Mouse (Mus musculus) ovary, adult 18-20 months (tissue): Measurements from ENCODE around the gene Nlgn1.

Source experiments
- DNase-seq: peaks from one replicate; pipeline ENCODE4 v3.0.0; 2022; ENCODE audit warnings: low spot score, mixed read lengths

Gene Nlgn1

DNA sequence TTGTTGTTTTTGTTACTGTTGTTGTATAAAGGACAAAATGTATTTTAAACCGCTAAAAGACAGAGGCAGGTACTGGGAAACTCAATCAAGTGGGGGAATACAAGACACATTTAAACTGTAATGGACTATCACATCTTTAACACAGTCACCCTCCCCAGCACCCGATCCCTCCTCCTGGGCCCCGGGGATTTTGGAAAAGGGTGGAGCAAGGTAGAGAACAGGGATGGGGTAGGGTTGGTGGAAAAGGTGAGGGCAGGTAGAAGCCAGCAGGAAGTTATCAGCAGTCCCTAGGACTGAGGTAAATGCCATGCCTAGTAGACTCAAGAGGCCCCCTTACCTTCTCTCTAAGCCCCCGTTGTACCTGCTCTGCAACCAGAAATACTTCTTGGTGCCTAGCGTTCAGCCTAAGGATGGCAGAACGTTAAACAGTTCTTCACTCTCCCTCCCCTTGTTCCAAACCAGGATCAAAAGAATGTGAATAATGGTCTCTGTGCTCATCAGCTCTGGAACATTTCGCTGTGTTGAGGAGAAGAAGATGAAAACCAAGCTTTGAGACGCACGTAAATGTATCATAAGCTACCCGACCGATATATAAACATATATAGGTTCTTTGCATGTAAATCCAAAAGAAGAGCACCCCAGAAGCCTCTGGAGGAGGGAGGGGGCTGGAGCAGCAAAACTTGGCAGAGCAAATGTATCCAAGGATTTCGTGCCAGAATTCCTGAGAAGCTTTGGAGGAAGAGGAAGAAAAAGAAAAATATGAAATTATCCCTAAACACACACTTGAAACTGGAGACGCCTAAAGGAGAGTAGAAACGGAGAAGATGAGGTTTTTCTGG is at the start of gene Nlgn1:
Nlgn1 (minus strand) TSS at position 61 of the 839 bp plus-strand sequence.
- no peak for DNase-seq

DNA sequence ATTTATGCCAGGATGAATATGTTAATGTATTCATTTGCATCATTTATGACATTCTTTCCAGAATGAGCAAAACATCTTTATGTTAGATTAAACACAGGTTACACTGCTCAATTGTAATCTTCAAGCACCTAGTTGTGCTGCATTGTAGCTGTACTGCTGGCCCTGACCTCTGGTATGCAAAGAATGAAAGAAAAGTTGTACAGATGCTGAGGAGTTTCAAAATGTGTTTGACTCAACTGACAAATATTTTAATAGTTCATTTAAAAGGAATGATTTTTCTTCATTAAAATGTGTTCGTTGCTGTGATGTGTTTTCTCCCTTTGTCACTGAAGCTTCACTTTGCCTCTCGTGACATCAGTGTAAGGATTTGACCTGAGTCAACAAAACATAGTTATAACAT is 46.0 kb upstream of the Nlgn1 start:
- DNase-seq: no peak

DNA sequence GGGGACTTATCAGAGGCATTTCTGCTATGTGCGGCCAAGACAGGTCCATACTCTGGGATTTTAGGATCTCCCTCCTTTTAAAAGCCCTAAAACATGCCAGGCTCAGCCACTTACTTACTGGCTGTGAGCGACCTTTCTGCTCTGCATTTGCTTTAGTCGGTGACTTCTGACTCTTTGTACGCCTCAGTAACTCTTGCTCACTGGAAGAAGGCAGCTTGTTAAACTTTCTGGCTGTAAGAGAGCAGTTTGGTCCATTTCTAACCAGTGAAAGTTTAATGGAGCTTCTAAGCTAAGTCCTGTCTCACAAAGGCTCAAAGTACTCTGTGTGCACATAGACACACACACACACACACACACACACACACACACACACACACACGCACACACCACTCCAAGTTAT is 22.8 kb upstream of the Nlgn1 start:
- no peak for DNase-seq

DNA sequence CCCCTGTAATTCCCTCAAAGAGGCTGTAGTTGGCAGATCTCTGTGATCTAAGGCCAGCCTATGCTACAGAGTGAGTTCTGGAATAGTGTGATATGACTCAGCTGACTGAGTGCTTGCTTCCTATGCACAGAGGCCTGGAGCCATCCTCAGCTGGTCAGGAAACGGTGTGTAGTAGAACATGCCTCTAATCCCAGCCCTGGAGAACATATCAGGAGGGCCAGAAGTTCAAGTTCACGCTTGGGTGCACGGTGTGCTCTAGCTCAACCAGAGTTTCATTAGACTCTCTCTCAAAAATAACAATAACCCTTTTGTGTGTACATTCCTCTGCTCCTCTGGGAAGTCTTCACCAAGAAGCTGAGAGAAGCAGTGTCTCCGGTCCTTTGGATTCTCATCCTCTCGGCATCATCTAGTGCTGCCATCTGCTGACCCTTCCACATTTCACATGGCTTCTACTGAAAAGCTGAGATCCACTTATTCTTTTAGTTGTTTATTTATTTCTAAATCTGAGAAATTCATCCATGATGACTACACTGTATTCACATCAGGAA is 22.3 kb upstream of the Nlgn1 start:
- no peak for DNase-seq

DNA sequence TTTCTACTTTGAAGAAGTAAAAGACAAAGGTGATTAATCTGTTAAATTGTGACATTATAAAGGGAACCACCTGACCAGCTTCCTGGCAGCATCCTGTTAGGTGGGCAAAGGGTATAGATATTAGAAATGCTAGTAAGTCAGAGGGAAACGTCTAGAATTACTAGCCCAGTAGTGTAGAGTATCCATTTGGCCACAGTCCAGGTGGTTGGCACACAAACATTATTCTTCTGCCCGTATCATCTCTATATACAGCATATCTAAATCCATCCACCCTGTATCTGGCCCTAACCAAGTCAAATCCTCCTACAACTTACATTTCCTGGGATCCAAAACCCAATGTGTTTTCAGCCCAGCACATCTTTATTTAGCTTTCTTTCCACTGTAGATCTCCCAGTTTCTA is 5.2 kb upstream of the Nlgn1 start:
- DNase-seq: no peak

DNA sequence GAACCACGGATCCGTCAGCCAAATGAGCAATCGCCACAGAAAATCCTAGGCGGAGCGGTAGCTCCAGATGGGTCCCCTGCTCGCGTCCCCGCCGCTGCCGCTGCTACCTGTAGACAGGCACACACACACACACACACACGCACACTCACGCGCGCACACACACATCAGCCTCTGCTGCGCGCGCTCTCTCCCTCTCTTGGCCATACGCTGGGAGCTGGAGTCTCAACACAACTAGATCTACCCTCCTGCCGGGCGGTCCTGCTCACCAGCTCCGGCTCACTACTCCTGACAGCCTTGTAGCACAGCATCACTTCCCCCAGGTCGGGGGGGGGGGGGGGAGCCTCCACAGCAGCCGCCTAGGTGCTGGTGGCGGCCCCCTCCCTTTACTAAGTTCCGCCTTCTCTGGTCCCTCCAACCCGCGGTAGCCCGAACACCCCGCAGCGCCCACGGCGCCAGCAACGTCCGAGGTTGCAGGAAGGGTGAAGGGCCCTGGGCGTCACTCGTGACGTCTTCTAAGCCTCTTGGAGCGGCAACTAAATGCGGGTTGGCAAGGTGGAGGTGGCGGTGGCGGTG is 1.1 kb upstream of the Nlgn1 start:
- DNase-seq: no peak

DNA sequence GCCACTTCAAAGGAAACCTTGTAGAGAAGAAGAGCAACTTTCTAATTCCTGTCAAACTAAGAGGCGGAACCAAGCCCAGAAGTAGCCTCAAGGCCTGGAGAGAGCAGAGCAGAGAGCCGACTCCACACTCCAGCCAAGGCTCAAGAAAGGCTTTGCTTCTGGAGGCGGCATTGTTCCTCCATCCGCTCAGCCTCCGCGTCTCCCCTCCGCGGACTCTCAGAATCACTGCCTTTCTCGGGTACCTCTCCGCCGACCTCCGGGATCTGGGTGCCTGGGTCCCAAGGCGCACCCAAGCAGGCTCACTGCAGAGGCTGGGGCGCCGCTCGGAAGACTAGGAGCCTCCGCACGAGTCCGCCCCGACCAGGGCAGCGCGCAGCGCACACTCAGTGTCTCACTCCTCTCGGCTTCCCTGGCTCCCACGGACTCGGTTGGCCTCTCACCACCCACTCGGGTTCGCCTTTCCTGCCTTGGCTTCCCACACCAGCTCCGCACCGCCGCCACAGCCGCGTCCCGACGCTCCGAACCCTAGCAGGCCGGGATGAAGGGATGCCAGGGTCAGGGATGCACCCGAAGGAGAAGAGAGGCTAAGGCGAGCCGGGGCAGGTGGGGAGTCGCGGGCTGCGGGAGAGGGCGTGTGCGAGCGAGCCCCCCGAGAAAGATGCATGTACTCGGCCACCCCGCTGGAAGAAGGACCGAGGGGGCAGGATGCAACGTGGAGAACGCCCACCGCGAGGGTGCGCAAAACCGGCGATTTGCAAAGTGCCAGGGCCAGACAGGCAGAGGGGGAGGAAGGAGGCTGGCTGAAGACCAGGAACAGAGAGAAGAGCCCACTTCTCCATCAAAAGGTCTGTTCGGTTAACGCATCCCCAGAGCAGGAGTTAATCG is 841 bp downstream of the Nlgn1 start:
- no peak for DNase-seq

DNA sequence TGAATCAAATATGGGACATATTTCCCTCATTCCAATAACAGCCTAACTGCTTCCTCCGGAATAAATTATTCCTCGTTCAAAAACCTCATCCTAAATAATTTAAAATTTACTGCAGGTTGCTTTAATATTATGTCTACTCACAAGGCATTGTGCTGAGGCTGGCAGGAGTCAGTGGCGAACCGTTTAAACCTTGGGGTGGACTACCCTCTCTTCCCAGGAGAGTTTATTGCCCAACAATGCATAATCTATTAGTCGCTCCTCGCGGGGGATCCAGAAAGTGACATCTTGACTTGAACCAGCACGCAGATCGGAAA is 1.4 kb downstream of the Nlgn1 start:
- no peak for DNase-seq

DNA sequence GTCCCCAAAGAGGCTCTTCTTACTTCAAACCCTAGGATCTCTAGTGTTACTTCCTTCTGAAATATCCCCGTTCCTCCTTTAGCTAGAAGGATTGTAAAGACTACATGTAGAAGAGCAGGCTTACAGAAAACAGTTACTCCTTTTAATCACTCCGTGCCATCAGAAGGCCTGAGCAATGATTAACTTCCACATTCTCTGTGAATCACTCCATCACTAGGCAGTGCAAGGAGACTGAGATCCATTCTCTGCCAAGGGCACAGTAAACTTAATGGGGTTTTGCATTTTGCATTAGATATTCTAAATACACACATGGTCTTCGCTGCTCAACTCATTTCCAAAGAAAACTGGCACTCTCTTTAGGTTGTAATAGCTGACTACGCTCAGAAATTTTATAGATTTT is 2.2 kb downstream of the Nlgn1 start:
- no peak for DNase-seq

DNA sequence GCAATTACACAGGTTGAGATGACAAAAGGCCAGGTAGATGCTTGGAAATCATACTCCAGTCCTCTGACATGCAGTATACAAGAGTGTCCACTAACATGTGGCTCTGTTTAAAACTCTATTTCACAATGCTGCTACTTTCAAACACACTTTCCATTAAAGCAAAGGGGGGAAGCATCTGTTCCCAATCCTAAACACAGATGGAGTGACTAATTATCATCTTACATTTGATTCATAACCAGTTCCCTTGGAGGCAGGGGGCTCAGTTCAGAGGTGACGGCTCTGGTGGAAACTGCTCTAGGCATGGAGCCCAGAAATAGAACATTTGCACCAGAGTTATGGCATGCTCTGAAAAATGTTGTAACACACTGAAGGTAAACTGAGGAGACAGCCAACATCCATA is 7.8 kb downstream of the Nlgn1 start:
- no peak for DNase-seq

DNA sequence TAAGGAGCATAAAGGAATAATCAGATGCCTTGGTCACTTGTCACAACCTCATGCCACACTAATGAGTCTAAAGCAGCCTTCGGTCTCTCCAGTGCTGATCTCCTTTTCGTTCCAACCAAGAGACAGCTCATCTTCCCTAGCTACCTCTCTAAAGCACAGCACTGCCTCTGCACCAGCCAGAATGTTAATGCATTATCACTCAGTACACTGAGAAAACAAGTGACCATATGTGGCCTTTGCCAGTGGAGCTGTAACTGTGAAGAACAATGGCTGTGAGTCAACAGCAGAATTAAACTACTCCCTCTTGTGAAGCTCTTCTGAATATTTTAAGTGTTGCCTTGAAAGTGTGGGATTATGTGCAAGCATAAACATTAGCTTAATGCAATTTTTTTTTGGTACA is 14.9 kb downstream of the Nlgn1 start:
- no peak for DNase-seq

DNA sequence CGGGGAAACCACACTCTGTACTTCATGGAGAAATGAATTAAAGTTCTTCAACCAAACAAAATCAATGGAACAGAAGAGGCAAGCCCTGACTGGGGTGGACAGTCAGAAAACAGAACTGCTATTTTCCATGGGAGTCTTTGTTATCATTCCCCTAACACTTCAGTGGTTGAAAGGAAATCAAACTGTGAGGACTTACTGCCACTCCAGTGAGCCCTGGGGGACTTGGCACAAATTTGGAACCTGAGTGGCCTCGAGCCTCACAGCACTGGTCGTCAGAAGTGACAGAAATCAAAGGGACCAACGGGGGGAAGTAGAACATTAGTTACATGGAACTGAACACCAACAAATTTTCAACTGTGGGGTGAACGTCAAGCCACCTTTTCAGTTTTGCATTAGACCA is 34.4 kb downstream of the Nlgn1 start:
- no peak for DNase-seq

DNA sequence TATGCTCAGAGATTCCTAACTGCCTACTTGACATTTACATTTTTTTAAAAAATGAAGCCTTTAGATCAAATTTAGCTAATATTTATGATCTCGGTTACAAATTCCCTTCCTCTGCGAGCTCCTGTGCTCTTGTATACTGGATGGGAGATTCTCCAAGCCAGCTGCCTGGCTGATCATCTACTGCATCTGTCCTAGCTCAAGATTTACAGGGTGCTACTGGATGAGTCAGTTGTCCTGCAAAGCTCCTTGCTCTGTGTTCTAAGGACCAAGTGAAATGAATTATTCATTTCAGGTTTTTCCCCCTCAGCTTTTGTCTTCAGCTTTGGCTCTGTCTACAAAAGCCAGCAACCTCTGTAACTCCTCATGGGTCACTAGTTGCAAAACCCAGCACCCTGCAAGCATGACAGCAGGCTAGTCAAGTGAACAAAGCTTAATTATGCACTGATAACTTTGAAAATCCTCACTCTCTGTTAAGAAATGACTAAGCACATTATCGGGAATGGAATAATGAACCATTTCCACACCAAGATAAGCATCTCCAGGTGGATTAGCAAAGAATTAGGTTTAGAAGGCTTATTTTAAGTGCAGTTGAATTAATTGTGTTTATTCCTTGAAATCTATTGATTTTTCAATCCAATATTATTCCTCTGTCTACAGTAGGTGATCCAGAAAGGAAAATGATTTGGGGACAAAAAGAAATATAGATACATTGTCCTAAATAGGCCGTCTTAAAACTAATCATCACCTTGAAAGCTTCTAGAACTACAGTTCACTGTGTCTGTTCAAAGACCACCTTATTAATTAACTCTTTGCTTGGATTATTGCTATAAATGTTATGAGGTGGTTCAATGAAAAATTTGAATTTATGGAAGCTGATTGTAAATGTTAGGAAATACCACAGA is 61.1 kb downstream of the Nlgn1 start:
- DNase-seq: no peak

DNA sequence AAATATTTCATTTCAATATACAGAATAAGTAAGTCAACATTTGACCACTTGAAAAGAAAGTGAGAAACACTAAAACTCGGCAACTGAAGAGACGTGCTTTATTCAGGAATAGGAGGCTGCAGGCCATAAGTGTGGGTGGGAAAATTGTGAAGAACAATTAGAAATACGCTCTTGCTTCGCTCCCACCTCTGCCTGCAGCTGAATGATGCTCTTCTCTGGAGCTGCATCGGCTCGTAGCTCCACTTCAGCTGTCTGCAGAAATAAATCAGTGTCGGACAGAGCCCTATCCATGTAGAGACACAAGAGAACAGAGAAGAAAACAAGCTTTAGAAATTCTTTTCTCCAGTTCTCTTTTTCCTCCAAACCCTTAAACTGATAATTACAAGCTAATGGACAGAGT is 85.7 kb downstream of the Nlgn1 start:
- no peak for DNase-seq

DNA sequence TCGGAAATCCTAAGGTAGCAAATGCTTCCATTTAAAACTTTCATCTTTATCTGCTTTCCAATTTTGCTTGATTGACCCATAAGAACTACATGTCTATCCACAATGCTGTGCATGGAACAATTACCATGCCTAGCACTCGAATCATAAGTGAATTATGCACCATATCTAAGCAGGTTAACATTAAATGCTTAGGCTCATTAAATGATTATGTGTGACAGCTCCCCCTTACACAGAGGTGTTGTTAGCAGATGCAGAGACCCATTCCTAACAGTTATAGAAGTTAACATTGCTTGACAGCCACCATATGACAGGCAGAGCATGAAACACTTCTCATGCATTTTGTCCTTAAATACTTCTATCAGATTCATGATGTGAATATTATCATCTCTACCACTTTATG is 89.0 kb downstream of the Nlgn1 start:
- no peak for DNase-seq

DNA sequence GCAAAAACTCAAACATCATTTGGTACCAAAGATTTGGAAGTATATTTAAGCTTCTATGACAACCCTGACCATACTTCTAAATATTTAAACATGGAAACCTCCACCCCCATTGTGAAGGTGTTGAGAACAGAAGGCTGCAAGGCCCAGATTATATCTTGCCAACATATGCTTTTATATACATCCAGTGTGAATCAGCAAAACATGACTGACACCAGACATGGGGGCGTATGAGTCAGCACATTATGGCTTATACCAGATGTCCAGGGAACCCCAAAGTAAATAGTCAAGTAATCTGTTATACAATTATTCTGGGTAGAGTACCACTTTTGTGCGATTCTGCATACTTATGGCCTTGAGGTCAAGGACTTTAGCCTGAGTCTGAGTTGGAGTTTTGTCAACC is 102.3 kb downstream of the Nlgn1 start:
- DNase-seq: no peak

DNA sequence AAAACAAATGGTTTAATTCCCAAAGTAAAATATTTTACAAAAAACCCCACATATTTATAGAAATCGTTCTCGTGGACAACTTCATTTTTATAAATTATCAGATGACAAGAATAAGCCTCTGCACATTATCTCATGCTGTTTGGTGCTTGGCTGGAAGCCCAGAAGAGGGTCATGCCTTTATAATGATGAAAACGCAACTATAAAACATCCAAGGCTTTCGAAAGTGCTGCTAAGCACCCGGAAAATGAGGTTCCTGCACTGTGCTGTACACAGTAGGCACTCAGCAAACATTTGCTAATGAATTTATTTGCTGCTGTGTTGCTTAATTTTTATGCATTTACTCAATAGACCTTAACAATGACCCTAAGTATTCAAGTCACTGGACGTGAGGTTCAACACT is 103.4 kb downstream of the Nlgn1 start:
- DNase-seq: no peak

DNA sequence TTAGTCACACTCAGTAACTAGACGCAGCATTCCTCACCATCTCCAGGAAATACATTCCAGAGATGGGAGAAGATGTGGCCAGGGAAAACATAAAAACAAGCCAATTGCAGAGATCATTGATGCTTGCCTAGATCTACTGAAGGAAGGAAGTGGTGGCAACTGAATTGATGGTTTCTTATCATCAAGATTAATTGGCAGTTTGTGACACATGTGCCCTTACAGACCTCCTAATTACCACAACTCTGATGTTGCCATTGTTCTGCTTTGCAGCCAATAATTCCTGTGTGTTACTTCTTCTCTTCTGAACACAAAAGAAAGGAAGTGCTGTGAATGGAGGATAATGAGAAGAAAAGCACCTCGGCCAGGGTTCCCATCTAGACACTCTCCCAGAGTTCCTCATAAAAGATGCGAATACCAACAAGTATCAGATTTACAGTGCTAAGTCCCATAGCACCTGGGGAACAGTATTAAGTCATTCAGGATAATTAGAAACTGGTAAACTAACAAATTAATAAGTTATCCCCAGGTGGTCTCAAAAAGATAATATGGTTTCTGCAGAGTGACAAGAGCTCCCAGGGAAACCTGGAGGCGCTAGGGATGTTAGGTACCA is 104.0 kb downstream of the Nlgn1 start:
- DNase-seq: no peak

DNA sequence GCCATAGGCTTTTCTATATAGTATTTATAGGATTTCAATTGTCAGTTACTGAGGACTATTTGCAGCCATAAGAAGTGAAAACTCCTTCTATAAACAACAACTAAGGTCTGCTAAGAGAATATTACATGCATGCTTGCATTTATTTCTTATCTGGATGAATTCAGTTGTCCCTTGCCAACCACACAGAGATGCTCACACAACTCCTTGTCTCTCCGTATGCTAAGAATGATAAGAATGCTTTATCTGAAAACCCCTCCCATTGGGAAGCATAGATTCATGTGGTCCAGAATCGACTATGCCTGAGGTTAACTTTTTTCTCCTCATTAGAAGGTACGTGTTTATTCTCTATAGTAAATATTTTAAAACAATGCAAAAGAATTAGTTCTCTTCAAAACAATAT is 108.8 kb downstream of the Nlgn1 start:
- DNase-seq: no peak

DNA sequence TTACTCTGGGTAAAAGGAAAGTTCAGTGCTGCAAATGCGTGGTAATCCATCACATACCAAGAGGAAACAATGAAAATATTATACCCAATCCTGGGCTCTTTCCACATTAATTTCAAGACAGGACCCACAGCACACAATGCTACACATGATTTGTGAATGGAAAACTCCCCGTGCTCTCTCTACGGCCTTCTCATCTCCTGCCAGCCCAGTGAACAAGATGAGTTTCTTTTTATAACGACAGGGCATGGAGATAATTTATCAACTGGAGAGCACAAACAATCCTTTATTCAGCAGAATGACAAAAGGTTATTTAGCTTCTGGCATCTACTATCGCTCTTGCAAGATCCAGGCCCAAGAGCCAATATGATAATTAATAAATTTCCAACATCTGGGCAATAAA is 116.0 kb downstream of the Nlgn1 start:
- DNase-seq: no peak

DNA sequence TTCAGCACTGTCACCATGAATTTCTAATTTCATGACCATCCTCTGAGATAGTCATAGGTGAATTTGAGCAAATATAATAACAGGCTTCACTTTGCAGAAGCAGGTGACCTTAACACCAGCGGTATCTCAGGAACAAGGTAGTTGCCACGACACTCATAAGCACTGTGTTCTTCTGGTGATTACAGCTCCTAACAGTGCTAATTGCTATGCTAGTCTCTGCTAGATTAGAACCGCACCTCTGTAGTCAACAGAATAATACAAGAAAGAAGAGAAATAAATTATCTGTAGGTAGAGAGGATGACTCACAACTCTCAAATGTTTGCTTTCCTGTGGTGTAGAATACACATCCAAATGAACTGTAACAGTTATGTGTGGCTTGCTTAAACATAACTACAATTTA is 129.6 kb downstream of the Nlgn1 start:
- no peak for DNase-seq
